Mouse (Mus musculus): ENCODE results near the gene Hoxa3. TPM values are rescaled to one million over a fixed set of nuclear protein-coding genes. Genes with fewer than 3 reads are reported as not detected.
A peak's percentile ranks its signal among the peaks of the same experiment; 100 is the strongest.

Hoxa3 gene
- polyA plus RNA-seq, 1 experiment from 2014 or later = 9.4 TPM

DNA sequence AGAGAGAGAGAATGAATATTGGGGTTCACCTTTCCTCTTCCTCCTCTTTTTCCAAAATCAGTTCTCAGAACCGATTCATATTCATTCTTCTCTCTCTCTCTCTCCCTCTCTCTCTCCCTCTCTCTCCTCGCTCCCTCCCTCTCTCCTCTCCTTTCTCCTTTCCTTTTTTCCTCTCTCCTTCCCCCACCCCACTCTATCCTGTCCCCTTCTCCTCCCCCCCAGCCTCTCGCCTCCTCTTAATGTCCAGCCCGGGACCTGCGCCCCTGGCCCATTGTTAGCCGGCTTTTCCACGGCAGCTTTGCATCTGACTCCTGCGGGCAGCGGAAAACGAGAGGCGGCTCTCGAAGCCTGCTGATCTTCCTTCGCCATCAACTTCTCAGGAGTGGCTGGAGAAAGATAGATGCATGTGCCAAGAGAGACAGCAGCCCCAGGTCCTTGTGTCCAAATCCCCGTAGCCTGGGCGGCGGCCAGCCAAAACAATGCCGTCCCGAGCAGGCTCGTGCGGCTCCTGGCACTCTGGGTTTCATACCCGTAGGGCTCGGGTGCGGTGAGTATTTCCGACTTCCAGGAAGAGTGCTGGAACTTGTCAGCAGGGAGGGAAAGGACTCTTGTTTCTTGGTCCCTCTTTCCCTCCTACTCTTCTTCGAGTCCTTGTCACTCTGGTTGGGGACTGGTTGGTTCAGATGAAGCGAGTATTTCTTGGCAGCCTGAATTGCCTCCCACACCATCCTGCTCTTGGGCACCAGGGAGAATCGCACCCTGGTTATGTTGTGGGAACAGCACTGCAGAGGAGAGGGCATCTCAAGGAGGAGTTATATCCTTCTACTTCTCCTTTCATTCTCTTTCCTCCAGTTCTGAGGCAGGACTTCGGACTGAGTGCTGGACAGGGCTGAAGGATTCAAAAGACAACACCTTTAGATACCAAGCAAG, 47.4 kb downstream of the Hoxa3 start:
- H3K36me3 ChIP-seq = no peaks in the 10 kb centered on the region
- peak overlapping the region; percentile 90 for H3K4me2 ChIP-seq
- H3K27ac ChIP-seq = peak overlapping the region; percentile 98
- ATAC-seq (ENCODE audit: borderline replicate concordance, extremely low read depth, low FRiP score, low TSS enrichment) = no peak
- no peaks in the 10 kb centered on the region for H3K9me3 ChIP-seq
- peaks cover 22% of the 10 kb centered on the region for H3K4me1 ChIP-seq
- peaks cover 63% of the 10 kb centered on the region for H3K27me3 ChIP-seq
- H3K4me3 ChIP-seq = peak overlapping the region; percentile 52
- WGBS = 4% methylated on average over 28 of the region's 28 CpGs
- peak overlapping the region; percentile 62 for H3K9ac ChIP-seq

DNA sequence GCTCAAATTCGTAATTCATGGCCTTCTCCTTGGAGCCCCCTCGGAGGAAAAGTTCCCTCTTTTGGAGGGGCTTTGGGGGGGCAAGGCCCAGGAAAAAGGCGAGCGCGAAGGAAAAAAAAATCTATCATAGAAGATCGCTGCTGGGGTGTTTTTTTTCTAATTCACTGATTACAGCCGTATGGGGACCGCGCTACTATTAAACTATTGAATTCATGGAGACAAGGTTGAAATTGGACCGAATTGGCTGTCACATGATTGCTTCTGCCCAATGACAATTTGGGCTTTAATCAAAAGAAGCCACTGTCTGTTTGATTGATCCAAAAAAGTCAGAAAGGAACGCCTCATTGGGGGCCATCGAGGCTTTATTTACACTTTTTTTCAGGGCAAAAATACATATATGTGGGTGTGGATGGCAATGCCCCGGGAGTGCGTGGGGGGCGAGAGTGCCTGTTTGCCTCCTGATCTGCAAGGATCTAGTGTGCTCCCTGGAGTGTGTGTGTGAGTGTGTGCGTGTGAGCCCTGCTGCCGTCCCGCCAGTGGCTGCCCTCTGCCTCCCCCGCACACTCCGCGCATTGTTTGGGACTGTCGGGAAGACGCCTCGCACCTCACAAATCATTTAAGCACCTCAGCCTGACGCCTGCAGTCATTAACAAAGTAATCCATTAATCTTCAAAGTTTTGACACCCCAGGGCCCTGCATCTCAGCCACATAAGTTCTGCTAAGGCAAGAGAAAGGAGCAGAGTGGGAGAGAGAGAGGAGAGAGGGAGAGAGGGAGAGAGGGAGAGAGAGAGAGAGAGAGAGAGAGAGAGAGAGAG, 48.3 kb downstream of the Hoxa3 start, which contains the start of gene Hoxa2:
Gene Hoxa2 (minus strand): TSS at position 206 of the 815 bp plus-strand sequence.
- Histone ChIP-seq H3K27me3 (peaks cover 62% of the 10 kb centered on the region), H3K9ac (peak within 1 kb of the TSS; percentile 64), H3K4me2 (peak within 1 kb of the TSS; percentile 90), H3K9me3 (no peaks in the 10 kb centered on the region), H3K4me1 (peaks cover 13% of the 10 kb centered on the region), H3K27ac (peak within 1 kb of the TSS; percentile 98), H3K36me3 (no peaks in the 10 kb centered on the region), H3K4me3 (peak within 1 kb of the TSS; percentile 52)
- ATAC-seq (ENCODE audit: borderline replicate concordance, extremely low read depth, low FRiP score, low TSS enrichment) = peak; percentile 50; the same call in 1 of the 2 replicates
- WGBS = 1% methylated on average over 25 of the region's 25 CpGs

DNA sequence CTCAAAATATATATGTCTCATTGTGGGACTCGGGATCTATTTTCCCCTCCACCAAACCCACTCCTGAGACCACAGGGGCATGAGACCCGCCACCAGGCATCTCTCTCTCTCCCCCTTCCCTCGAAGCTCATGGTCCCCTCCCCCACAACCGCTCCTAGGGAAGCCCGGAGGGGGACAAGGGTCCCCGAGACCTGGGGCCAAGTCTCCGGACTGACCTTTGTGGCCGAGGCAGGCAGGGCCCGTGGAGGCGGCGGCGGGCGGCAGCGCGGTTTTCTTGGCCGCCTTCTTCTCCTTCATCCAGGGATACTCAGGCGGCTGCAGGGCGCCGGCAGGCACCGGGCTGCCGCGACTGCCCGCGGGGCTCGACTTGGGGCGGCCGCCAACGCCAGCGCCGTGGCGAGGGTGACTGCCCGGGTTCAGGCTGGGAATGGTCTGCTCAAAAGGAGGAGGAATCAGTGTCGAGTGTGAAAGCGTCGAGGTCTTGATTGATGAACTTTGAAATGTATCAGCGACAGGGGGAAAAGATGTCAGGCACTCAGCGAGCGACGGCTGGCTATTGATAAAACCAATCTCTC, 49.0 kb downstream of the Hoxa3 start:
- H3K9me3 ChIP-seq = no peaks in the 10 kb centered on the region
- no peaks in the 10 kb centered on the region for H3K36me3 ChIP-seq
- peak overlapping the region; percentile 52 for H3K4me3 ChIP-seq
- H3K27me3 ChIP-seq = peaks cover 63% of the 10 kb centered on the region; the same call in 1 of the 2 replicates
- H3K9ac ChIP-seq = peak overlapping the region; percentile 64
- H3K27ac ChIP-seq = peak overlapping the region; percentile 98
- WGBS = under 1% methylated on average over 38 of the region's 39 CpGs
- peak overlapping the region; percentile 90 for H3K4me2 ChIP-seq
- peaks cover 13% of the 10 kb centered on the region; the same call in 1 of the 2 replicates for H3K4me1 ChIP-seq
- ATAC-seq (ENCODE audit: borderline replicate concordance, extremely low read depth, low FRiP score, low TSS enrichment) = peak; percentile 31; the same call in 1 of the 2 replicates

DNA sequence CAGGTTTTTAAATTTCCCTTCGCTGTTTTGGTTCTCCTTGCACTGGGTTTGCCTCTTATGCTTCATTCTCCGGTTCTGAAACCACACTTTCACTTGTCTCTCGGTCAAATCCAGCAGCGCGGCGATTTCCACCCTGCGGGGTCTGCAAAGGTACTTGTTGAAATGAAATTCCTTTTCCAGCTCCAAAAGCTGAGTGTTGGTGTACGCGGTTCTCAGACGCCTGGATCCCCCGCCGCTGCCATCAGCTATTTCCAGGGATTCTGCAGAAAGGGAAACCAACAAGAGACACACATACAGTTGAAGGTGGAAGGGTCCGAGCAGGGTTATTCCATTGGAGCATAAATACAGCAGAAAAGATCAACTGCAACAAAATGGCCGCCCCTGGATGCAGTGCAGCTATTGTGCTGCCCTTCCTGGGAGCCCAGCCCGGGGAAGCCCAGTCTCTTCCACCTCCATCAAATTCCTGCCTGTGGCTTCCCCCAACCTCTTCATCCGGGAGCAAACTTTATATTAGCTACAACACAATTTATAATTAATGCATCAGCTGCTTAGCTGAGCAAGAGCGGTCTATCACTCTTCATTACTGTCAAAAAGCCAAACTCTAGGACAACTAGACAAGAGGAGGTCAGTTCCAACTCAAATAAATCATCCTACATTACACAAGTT, 49.6 kb downstream of the Hoxa3 start:
- under 1% methylated on average over 17 of the region's 17 CpGs for WGBS
- ATAC-seq (ENCODE audit: borderline replicate concordance, extremely low read depth, low FRiP score, low TSS enrichment) = peak; percentile 21; the same call in 1 of the 2 replicates

DNA sequence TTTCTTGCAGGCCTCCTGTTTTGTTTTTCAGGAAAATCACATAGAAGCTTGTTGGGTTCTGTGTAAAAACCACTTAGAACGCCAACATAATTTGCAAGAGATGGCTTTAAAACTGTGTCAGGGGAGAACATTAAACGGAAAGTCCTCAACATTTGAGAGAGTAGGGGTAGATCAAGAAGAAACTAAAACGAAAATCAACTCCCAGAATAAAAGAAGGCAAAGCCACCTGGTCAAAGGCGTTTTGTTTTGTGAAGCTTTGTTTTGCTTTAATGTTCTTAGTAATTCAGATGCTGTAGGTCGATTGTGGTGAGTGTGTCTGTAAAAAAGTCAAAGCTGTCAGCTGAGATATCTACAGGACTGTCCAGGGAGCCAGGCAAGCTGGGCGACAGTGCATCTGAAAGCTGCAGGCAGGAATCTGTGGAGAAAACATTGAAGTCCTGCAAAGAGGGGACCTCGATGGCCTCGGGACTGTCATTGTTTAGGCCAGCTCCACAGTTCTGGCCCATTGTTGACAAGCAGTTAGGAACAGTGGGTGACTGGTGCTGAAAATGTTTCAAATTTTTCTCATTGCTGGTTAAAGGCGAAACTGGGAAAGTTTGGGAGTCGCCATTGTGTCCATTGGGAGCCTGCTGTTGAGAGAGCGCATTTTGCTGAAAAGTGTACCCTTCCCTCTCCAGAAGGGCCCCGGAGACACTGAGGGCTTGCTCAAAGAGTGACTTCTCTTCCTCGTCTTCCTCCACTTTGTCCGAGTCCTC, 50.3 kb downstream of the Hoxa3 start:
- Histone ChIP-seq H3K4me3 (peak overlapping the region; percentile 52), H3K4me2 (peak overlapping the region; percentile 90), H3K9ac (peak overlapping the region; percentile 64), H3K27me3 (peaks cover 64% of the 10 kb centered on the region), H3K4me1 (peaks cover 15% of the 10 kb centered on the region; the same call in 1 of the 2 replicates), H3K36me3 (no peaks in the 10 kb centered on the region), H3K27ac (peak overlapping the region; percentile 98), H3K9me3 (no peaks in the 10 kb centered on the region)
- ATAC-seq (ENCODE audit: borderline replicate concordance, extremely low read depth, low FRiP score, low TSS enrichment) = no peak
- WGBS = 10% methylated on average over 14 of the region's 14 CpGs

More for the DNA sequence above, 49.6 kb downstream of the Hoxa3 start:
- H3K27ac ChIP-seq = peak overlapping the region; percentile 98
- peak overlapping the region; percentile 90 for H3K4me2 ChIP-seq
- H3K9me3 ChIP-seq = no peaks in the 10 kb centered on the region
- H3K4me1 ChIP-seq = peaks cover 13% of the 10 kb centered on the region; the same call in 1 of the 2 replicates
- peaks cover 65% of the 10 kb centered on the region; the same call in 1 of the 2 replicates for H3K27me3 ChIP-seq
- no peaks in the 10 kb centered on the region for H3K36me3 ChIP-seq
- peak overlapping the region; percentile 64 for H3K9ac ChIP-seq
- H3K4me3 ChIP-seq = peak overlapping the region; percentile 52

DNA sequence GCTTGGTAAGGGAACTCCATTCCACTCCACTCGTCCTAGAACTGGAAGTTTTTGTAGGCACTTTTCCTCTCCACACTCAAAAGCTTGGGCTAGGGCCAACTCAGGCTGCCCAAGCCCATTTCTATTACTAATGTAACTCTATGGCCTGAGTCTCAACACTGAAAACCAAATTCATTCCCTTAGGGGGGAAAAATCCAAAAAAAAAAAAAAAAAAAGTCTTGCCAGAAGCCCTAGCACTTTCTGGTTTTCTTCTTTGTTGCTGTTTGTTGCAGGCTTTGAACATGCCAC, 51.1 kb downstream of the Hoxa3 start:
- Histone ChIP-seq H3K4me2 (peak overlapping the region; percentile 90), H3K27ac (peak overlapping the region; percentile 61), H3K36me3 (no peaks in the 10 kb centered on the region), H3K4me1 (peaks cover 23% of the 10 kb centered on the region), H3K9me3 (no peaks in the 10 kb centered on the region), H3K9ac (peak overlapping the region; percentile 27; the same call in 1 of the 2 replicates), H3K4me3 (peak overlapping the region; percentile 12), H3K27me3 (peaks cover 68% of the 10 kb centered on the region)
- no peak for ATAC-seq (ENCODE audit: borderline replicate concordance, extremely low read depth, low FRiP score, low TSS enrichment)
- WGBS = 11% methylated on average over 1 of the region's 1 CpGs

DNA sequence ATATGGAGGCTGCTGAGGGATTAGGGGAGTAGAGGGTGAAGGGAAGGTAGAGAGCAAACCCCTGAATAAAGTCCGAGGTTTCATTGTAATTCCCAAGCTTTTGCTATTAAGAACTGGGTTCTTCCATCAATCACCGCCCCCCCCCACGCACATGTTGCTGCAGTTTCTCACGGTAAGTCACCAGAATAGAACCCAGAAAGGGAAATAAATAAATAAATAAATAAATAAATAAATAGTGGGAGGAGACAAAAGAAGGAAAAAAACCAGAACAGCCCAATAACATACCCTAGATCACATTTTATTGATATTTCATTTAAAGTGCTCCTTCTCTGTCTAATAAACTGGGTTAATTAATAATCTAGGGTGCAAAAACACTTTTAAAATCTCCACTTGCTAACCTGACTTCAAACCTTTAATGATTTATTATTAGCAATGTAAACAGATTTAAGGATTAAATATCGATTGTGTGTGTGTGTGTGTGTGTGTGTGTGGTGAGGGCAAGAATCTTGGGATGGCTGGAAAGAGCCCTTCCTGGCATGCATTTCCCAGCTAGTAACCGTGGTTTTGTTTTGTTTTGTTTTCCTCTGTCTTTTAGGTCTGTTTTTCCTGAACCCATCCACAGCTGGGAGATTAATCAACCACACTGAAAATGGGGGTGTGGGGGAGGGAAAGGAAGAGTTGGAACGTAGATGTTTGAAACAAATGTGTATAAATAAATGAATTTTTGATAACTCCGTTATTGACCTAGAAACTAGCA, 51.6 kb downstream of the Hoxa3 start:
- peak overlapping the region; percentile 95 for H3K27ac ChIP-seq
- no peaks in the 10 kb centered on the region for H3K36me3 ChIP-seq
- no peak for ATAC-seq (ENCODE audit: borderline replicate concordance, extremely low read depth, low FRiP score, low TSS enrichment)
- peak overlapping the region; percentile 90 for H3K4me2 ChIP-seq
- H3K9me3 ChIP-seq = no peaks in the 10 kb centered on the region
- H3K27me3 ChIP-seq = peaks cover 69% of the 10 kb centered on the region
- peaks cover 28% of the 10 kb centered on the region for H3K4me1 ChIP-seq
- WGBS = 14% methylated on average over 8 of the region's 8 CpGs
- peak overlapping the region; percentile 72 for H3K4me3 ChIP-seq
- peak overlapping the region; percentile 27; the same call in 1 of the 2 replicates for H3K9ac ChIP-seq

DNA sequence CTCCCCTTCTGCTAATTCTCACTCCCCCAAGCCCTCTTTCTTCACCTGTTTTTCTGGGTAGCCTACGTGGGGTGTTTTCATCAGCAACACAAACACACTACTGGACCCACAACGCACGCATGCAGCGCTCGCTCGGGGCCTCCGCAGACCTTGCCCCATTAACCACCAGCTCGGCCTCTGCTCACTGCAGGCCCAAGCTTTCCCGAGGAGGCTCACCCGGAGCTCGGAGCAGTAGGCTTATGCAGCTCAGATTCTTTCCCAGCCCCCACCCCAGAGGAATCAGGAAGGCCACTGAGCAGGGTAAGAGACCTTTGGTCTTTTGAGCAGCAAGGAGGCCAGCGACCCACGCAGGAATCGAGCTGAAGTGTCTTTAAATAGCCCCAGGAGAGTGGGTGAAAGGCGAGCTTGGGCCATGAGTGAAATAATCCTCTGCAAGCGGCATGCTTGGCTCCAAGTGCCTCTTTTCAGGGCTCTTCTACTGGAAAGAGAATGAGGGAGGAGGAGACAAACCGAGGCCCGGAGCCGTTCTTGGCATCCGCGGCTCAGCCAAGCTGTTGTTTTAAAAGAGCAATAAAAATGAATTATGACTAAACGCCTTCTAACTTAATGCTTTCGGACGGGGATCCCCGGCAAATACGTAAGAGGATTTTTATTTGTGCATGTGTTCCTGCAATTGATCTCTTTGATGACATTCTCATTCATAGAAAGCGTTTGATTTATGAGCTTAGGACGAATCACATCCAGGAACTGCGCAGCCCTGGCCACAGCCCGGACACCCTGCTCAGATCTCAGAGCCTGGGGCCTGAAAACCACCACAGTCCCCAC, 52.4 kb downstream of the Hoxa3 start:
- 5% methylated on average over 30 of the region's 30 CpGs for WGBS
- Histone ChIP-seq H3K36me3 (no peaks in the 10 kb centered on the region), H3K9me3 (no peaks in the 10 kb centered on the region), H3K4me1 (peaks cover 27% of the 10 kb centered on the region), H3K4me3 (peak overlapping the region; percentile 72), H3K27me3 (peaks cover 73% of the 10 kb centered on the region), H3K9ac (peak overlapping the region; percentile 18), H3K27ac (peak overlapping the region; percentile 95), H3K4me2 (peak overlapping the region; percentile 90)
- ATAC-seq (ENCODE audit: borderline replicate concordance, extremely low read depth, low FRiP score, low TSS enrichment) = no peak

DNA sequence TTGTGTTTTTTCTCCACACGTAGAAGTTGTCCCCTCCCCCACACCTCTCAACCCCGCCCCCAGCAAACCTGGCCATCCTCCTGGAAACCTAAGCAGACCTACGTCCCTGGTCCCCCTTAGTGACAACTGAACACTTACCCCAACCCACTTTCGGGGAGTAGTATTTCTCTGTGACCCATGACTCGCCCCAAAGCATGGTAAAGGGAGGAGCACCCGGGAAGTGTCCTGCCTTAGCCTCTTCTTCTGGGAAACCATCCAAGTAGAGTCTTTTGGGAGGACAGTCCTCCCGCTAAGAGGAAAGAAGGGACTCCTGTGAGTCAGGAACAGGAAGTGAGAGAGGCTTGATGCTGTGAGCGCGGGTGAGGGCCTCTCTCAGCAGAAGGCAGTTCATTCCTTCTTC, 53.2 kb downstream of the Hoxa3 start:
- no peaks in the 10 kb centered on the region for H3K36me3 ChIP-seq
- peaks cover 26% of the 10 kb centered on the region for H3K4me1 ChIP-seq
- H3K9ac ChIP-seq = peak overlapping the region; percentile 65
- no peak for ATAC-seq (ENCODE audit: borderline replicate concordance, extremely low read depth, low FRiP score, low TSS enrichment)
- H3K27me3 ChIP-seq = peaks cover 77% of the 10 kb centered on the region
- peak overlapping the region; percentile 72 for H3K4me3 ChIP-seq
- peak overlapping the region; percentile 90 for H3K4me2 ChIP-seq
- WGBS = 3% methylated on average over 9 of the region's 9 CpGs
- H3K9me3 ChIP-seq = no peaks in the 10 kb centered on the region
- H3K27ac ChIP-seq = peak overlapping the region; percentile 95
